Mouse (Mus musculus): ENCODE results near the gene Tada3. TPM values are rescaled to one million over a fixed set of nuclear protein-coding genes. Genes with fewer than 3 reads are reported as not detected.

Gene Tada3
- polyA plus RNA-seq, 1 experiment from 2014 or later = 62.6 TPM

DNA sequence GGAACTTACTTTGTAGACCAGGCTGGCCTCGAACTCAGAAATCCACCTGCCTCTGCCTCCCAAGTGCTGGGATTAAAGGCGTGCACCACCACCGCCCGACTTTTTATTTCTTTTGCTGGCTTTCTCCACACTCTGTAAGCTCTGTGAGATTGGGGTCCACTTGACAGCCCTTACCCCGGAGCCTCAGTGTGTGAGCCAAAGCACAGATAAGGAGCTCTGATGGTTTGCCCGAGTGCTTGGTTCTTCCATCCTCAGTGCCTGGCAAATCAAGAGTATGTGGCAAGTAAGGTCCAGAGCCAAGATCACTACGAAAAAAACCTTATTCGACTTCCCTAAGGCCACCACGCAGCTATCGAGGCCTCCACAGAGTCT, 14.3 kb upstream of the Tada3 start:
- H3K4me1 ChIP-seq (replicated peaks; ENCODE audit: control insufficient read depth, insufficient read depth, low read length) = peaks cover 9% of the 10 kb centered on the region; the same call in 1 of the 2 replicates
- H3K27ac ChIP-seq = no peak overlapping the region
- peak overlapping the region; percentile 70 for H3K9ac ChIP-seq
- peak overlapping the region; percentile 32 for H3K4me3 ChIP-seq (replicated peaks; ENCODE audit: low read length)
- WGBS = 19% methylated on average over 10 of the region's 10 CpGs
- no peaks in the 10 kb centered on the region for H3K9me3 ChIP-seq (ENCODE audit: control insufficient read depth, low read length)
- DNase-seq (ENCODE audit: low spot score) (no peak), ATAC-seq (ENCODE audit: low FRiP score) (0 out of 2 replicates have a peak, but pooled peaks have one; percentile 1)
- H3K36me3 ChIP-seq (replicated peaks; ENCODE audit: control insufficient read depth, insufficient read depth) = peaks cover 48% of the 10 kb centered on the region
- no peaks in the 10 kb centered on the region for H3K27me3 ChIP-seq (ENCODE audit: control insufficient read depth, insufficient read depth, low read length)
- H3K4me2 ChIP-seq (replicated peaks) = peak overlapping the region; percentile 67

DNA sequence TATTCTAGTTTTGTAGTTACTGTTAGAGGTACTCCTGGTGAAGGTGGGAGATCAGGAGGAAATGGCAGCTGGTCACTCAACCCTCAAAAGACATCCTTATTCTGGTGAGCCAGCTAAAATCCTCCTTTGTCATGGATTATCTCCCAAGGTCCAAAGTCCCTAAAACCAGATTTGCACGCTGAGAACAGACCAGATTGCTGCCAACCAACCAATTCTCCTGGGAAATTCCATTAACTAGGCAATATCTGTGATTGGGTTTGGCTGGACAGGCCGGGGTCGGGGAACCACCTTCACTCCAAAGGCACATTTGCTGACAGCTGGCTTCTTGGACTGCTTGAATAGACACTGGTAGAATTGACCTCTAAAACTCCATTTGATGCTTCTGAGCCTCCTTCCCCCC, 13.0 kb upstream of the Tada3 start:
- Histone ChIP-seq H3K9ac (no peak overlapping the region), H3K4me2 (replicated peaks) (no peak overlapping the region), H3K27ac (no peak overlapping the region), H3K36me3 (replicated peaks; ENCODE audit: control insufficient read depth, insufficient read depth) (peaks cover 60% of the 10 kb centered on the region), H3K27me3 (ENCODE audit: control insufficient read depth, insufficient read depth, low read length) (no peaks in the 10 kb centered on the region), H3K4me3 (replicated peaks; ENCODE audit: low read length) (no peak overlapping the region), H3K4me1 (replicated peaks; ENCODE audit: control insufficient read depth, insufficient read depth, low read length) (peaks cover 9% of the 10 kb centered on the region; the same call in 1 of the 2 replicates), H3K9me3 (ENCODE audit: control insufficient read depth, low read length) (no peaks in the 10 kb centered on the region)
- DNase-seq (ENCODE audit: low spot score) (no peak), ATAC-seq (ENCODE audit: low FRiP score) (no peak)
- 71% methylated on average over 3 of the region's 3 CpGs for WGBS

DNA sequence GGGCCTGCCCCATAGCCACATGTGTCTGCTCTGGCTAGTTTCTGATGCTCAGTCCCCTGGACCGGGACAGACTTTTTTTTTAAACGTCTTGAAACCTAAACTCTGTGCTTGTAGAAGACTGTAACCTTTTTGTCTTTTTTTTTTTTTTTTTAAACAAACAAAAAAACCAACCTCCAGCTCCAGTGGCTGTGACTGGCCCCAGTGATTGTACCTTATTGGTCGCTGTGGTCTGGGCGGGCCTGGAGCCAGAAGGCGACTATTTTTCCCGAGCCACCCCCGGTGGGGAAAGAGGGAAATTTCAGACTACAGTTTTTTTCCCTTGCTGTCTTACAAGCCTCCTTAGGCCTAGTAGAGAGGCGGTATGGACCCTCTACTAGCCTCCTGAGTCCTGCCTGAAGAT, 11.3 kb upstream of the Tada3 start, which contains the start of gene Ttll3:
TSS of gene Ttll3 (plus strand) at position 301 of the 400 bp plus-strand sequence.
- H3K4me2 ChIP-seq (replicated peaks) = no peak within 1 kb of the TSS
- ATAC-seq (ENCODE audit: low FRiP score) (no peak), DNase-seq (ENCODE audit: low spot score) (no peak)
- no peak within 1 kb of the TSS for H3K9ac ChIP-seq
- no peak within 1 kb of the TSS for H3K4me3 ChIP-seq (replicated peaks; ENCODE audit: low read length)
- no peaks in the 10 kb centered on the region for H3K9me3 ChIP-seq (ENCODE audit: control insufficient read depth, low read length)
- WGBS = 78% methylated on average over 8 of the region's 8 CpGs
- peaks cover 9% of the 10 kb centered on the region; the same call in 1 of the 2 replicates for H3K4me1 ChIP-seq (replicated peaks; ENCODE audit: control insufficient read depth, insufficient read depth, low read length)
- H3K36me3 ChIP-seq (replicated peaks; ENCODE audit: control insufficient read depth, insufficient read depth) = peaks cover 71% of the 10 kb centered on the region
- H3K27me3 ChIP-seq (ENCODE audit: control insufficient read depth, insufficient read depth, low read length) = no peaks in the 10 kb centered on the region
- no peak within 1 kb of the TSS for H3K27ac ChIP-seq

DNA sequence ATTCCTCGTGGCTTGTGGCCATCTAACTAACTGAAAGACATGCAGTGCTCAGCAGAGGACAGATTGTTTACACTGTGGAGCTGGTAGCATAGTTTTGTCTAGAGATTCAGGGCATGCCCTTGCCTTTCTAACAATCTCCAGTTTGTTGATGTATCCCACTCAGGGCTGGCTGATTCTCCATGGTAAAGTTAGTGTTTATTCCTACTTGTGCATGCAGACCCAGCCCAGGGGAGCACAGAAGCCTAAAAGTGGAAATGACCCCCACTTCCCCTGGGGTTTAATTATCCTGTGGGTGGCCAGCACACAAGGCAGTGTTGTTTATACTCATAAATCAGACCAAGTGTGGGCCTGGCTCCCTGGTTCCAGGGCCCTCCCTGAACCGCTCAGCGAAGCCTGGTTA, 8.3 kb upstream of the Tada3 start:
- WGBS = 80% methylated on average over 3 of the region's 3 CpGs
- Histone ChIP-seq H3K4me2 (replicated peaks) (no peak overlapping the region), H3K4me1 (replicated peaks; ENCODE audit: control insufficient read depth, insufficient read depth, low read length) (no peaks in the 10 kb centered on the region), H3K9ac (no peak overlapping the region), H3K4me3 (replicated peaks; ENCODE audit: low read length) (no peak overlapping the region), H3K9me3 (ENCODE audit: control insufficient read depth, low read length) (no peaks in the 10 kb centered on the region), H3K36me3 (replicated peaks; ENCODE audit: control insufficient read depth, insufficient read depth) (peaks cover 100% of the 10 kb centered on the region), H3K27me3 (ENCODE audit: control insufficient read depth, insufficient read depth, low read length) (no peaks in the 10 kb centered on the region), H3K27ac (peak overlapping the region; percentile 20; the same call in 1 of the 2 replicates)
- no peak for DNase-seq (ENCODE audit: low spot score)
- peak; percentile 73; the same call in 1 of the 2 replicates for ATAC-seq (ENCODE audit: low FRiP score)

DNA sequence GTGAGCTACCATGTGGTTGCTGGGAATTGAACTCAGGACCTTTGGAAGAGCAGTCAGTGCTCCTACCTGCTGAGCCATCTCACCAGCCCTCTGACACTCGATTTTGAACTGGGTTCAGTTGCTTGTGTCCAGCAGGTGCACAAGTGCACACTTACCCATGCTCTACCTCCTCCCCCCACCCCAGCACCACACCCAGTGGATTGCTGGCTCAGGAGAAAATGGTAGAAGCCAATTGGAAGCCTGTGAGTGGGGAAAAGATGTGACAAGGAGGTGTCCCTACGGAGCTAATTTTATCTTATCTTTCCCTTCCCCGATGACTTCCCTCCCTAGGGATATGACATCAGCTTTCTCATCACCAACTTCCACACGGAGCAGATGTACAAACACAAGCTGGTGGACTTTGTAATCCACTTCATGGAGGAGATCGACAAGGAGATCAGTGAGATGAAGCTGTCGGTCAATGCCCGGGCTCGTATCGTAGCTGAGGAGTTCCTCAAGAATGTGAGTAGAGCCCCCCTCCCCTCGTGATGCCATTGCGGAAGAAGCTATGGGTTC, 7.6 kb upstream of the Tada3 start:
- H3K36me3 ChIP-seq (replicated peaks; ENCODE audit: control insufficient read depth, insufficient read depth) = peaks cover 99% of the 10 kb centered on the region
- H3K27ac ChIP-seq = no peak overlapping the region
- no peak overlapping the region for H3K9ac ChIP-seq
- no peaks in the 10 kb centered on the region for H3K27me3 ChIP-seq (ENCODE audit: control insufficient read depth, insufficient read depth, low read length)
- 94% methylated on average over 11 of the region's 11 CpGs for WGBS
- no peaks in the 10 kb centered on the region for H3K9me3 ChIP-seq (ENCODE audit: control insufficient read depth, low read length)
- no peak overlapping the region for H3K4me2 ChIP-seq (replicated peaks)
- DNase-seq (ENCODE audit: low spot score) (no peak), ATAC-seq (ENCODE audit: low FRiP score) (no peak)
- H3K4me1 ChIP-seq (replicated peaks; ENCODE audit: control insufficient read depth, insufficient read depth, low read length) = no peaks in the 10 kb centered on the region
- H3K4me3 ChIP-seq (replicated peaks; ENCODE audit: low read length) = no peak overlapping the region

DNA sequence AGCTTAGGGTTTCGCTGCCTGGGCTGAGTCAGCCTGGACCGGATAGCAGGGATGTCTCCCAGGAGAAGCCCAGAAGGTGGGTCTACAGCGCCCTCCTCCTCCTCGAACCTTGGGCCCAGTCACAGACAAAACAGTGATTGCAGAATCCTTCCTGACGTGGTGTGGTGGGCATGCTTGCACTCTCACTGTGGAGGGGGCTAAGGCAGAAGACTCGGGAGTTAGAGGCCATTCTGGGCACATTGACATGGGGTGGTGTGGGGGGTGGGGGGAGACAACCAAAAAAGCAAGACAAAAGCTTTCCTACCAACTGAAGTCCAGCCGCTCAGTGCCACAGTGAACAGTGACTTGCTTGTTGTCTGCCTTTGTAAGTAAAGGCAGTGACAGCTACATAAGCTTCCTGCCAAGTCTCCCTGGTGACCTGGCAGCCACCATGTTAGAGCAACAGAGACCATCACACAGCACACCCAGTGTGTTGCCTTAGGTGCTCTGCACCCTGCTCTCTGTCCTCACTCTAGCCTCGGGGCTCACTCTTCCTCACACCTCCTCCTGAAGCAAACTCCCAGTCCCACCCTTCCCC, 6.8 kb upstream of the Tada3 start:
- 81% methylated on average over 8 of the region's 8 CpGs for WGBS

DNA sequence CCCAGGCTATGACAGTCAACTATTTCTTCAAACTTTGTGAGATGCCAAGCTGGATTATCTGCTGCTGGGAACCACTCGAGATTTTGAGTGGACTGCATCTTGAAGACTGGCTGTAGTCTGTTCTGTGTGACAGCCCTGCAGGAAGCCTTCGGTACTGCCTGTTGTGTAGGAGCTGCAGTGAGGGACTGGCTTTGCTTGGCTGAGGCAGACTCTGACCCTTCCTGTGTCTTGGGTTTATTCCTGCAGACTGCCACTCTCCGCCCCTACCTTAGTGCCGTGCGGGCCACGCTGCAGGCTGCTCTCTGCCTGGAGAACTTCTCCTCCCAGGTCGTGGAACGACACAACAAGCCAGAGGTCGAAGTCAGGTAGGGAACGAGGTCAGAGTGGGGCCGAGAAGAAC, 2.8 kb upstream of the Tada3 start:
- no peak for ATAC-seq (ENCODE audit: low FRiP score)
- no peaks in the 10 kb centered on the region for H3K27me3 ChIP-seq (ENCODE audit: control insufficient read depth, insufficient read depth, low read length)
- H3K4me2 ChIP-seq (replicated peaks) = no peak overlapping the region
- no peak overlapping the region for H3K4me3 ChIP-seq (replicated peaks; ENCODE audit: low read length)
- H3K27ac ChIP-seq = no peak overlapping the region
- no peak overlapping the region for H3K9ac ChIP-seq
- 92% methylated on average over 11 of the region's 11 CpGs for WGBS
- DNase-seq (ENCODE audit: low spot score) = no peak
- H3K4me1 ChIP-seq (replicated peaks; ENCODE audit: control insufficient read depth, insufficient read depth, low read length) = peaks cover 21% of the 10 kb centered on the region
- H3K36me3 ChIP-seq (replicated peaks; ENCODE audit: control insufficient read depth, insufficient read depth) = peaks cover 56% of the 10 kb centered on the region
- no peaks in the 10 kb centered on the region for H3K9me3 ChIP-seq (ENCODE audit: control insufficient read depth, low read length)

More for the DNA sequence above, 6.8 kb upstream of the Tada3 start:
- Histone ChIP-seq H3K27me3 (ENCODE audit: control insufficient read depth, insufficient read depth, low read length) (no peaks in the 10 kb centered on the region), H3K4me1 (replicated peaks; ENCODE audit: control insufficient read depth, insufficient read depth, low read length) (peaks cover 3% of the 10 kb centered on the region; the same call in 1 of the 2 replicates), H3K4me3 (replicated peaks; ENCODE audit: low read length) (no peak overlapping the region), H3K36me3 (replicated peaks; ENCODE audit: control insufficient read depth, insufficient read depth) (peaks cover 91% of the 10 kb centered on the region), H3K4me2 (replicated peaks) (no peak overlapping the region), H3K27ac (no peak overlapping the region), H3K9me3 (ENCODE audit: control insufficient read depth, low read length) (no peaks in the 10 kb centered on the region), H3K9ac (no peak overlapping the region)
- DNase-seq (ENCODE audit: low spot score) = peak; percentile 63
- ATAC-seq (ENCODE audit: low FRiP score) = peak; percentile 78

DNA sequence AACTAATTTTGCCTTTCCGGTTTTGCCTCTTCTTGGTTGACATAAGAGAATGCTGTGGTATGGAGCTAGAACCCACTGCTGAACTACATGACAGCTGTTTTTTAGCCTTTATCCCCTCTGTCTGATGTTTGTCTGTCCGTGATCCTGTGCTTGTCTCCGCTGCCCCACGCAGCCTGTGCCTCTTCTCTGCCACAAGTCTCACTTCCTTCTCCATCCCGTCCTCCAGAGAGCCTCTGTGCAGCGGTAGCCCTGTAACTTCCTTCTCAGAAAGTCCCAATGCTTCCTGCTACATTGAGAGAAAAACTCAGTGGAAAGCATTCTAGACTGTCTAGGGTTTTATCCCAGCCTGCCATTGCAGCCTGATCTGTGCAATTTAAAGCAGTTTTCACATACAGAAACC, 1.6 kb upstream of the Tada3 start:
- Histone ChIP-seq H3K4me2 (replicated peaks) (peak overlapping the region; percentile 75), H3K27ac (no peak overlapping the region), H3K4me1 (replicated peaks; ENCODE audit: control insufficient read depth, insufficient read depth, low read length) (peaks cover 21% of the 10 kb centered on the region), H3K4me3 (replicated peaks; ENCODE audit: low read length) (peak overlapping the region; percentile 70), H3K9ac (peak overlapping the region; percentile 82; the same call in 1 of the 2 replicates), H3K27me3 (ENCODE audit: control insufficient read depth, insufficient read depth, low read length) (no peaks in the 10 kb centered on the region), H3K36me3 (replicated peaks; ENCODE audit: control insufficient read depth, insufficient read depth) (peaks cover 56% of the 10 kb centered on the region), H3K9me3 (ENCODE audit: control insufficient read depth, low read length) (no peaks in the 10 kb centered on the region)
- DNase-seq (ENCODE audit: low spot score) (no peak), ATAC-seq (ENCODE audit: low FRiP score) (no peak)
- 90% methylated on average over 6 of the region's 6 CpGs for WGBS

DNA sequence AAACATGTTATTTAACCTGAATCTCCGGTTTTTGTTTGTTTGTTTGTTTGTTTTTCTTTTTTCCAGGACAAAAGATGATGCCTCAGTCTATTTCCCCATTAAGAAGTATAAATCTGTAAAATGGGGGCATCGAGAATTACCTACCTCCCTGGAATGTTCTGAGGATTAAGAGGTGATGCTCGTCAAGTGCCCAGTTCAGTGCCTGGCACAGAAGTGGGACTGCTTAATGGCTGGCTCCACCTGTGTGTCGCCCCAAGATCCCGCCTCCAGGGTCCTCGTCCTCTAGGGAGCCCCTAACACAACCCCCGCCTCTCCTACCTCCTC, 549 bp downstream of the Tada3 start:
- Histone ChIP-seq H3K27me3 (ENCODE audit: control insufficient read depth, insufficient read depth, low read length) (no peaks in the 10 kb centered on the region), H3K9me3 (ENCODE audit: control insufficient read depth, low read length) (no peaks in the 10 kb centered on the region), H3K9ac (peak overlapping the region; percentile 82), H3K4me2 (replicated peaks) (peak overlapping the region; percentile 75), H3K27ac (peak overlapping the region; percentile 94), H3K36me3 (replicated peaks; ENCODE audit: control insufficient read depth, insufficient read depth) (peaks cover 56% of the 10 kb centered on the region), H3K4me3 (replicated peaks; ENCODE audit: low read length) (peak overlapping the region; percentile 70), H3K4me1 (replicated peaks; ENCODE audit: control insufficient read depth, insufficient read depth, low read length) (peaks cover 21% of the 10 kb centered on the region)
- 14% methylated on average over 7 of the region's 7 CpGs for WGBS
- ATAC-seq (ENCODE audit: low FRiP score) (no peak), DNase-seq (ENCODE audit: low spot score) (no peak)
